ENCODE assay signal across 7 mouse cellular contexts in the genomic region with DNA sequence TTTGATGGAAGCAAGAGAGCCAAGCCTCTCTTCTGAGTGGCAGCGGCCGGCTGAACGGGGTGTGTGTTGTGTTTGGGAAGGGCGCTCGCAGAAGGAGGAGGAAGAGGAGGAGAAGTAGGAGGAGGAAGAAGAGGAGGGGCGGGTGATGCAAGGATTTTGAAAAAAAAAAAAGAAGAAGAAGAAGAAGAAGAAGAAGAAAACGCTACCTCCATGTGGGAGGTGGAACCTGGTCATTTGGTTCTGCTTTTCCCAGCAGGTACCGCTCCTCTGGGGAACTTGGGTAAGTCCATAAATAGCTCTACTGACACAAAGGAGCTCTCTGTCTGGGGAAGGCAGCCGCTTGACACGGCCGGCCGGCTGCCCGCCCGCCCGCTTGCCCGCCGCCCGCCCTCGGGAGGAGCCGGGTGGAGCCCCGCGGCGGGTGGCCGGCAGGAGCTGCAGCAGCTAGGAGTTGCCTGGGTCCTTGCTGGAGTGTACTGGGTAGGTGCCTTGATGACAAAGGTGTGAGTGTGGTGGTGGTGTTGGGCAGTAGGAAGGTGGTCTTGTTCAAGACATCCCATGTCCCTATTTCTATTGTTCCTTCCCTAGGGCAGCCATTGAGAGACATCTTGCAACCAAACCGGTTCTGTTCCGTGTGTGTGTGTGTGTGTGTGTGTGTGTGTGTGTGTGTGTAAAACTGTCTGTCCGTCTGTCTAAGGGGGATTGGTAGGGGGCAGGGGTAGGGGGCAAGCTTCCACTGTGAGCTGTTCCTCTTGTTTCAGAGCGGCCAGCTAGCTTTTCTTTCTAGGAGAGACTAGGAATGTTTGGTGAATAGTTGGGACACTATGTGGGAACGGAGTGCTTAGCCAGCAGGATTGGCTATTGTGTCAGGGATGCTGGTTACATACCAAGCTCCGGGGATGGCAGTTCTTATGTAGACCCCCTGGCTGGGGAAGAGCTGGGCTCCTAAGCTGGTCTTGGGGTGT.
DNase-seq lines count a peak whose midpoint lies in the region; ATAC-seq and TF ChIP-seq lines count a peak whose summit lies in the region.

No protein-coding gene starts in this region.

- intact Hi-C loops in left cerebral cortex, postnatal 25 days (cut with DNase I): no loop called here

- under 1% methylated on average over 30 of the region's 30 CpGs for WGBS in forebrain, embryonic 10.5 days
- 2% methylated on average over 30 of the region's 30 CpGs for WGBS in intestine, embryonic 14.5 days
- under 1% methylated on average over 30 of the region's 30 CpGs for WGBS in midbrain, embryonic 10.5 days

- peak overlapping the region; percentile 86 for H3K27ac ChIP-seq in forebrain, embryonic 10.5 days
- H3K27ac ChIP-seq in intestine, embryonic 14.5 days (ENCODE audit: low read depth): peak overlapping the region; percentile 51; the same call in 1 of the 2 replicates
- H3K27ac ChIP-seq in midbrain, embryonic 10.5 days (replicated peaks): peak overlapping the region; percentile 88

- peaks cover 37% of the 10 kb centered on the region for H3K4me1 ChIP-seq in E14TG2a.4 (replicated peaks; ENCODE audit: low read depth, low read length)
- peaks cover 60% of the 10 kb centered on the region for H3K4me1 ChIP-seq in forebrain, embryonic 10.5 days
- H3K4me1 ChIP-seq in intestine, embryonic 14.5 days (replicated peaks; ENCODE audit: control insufficient read depth, insufficient read depth, low read length): peaks cover 38% of the 10 kb centered on the region
- H3K4me1 ChIP-seq in midbrain, embryonic 10.5 days: peaks cover 57% of the 10 kb centered on the region

- DNase-seq in R1 (ENCODE audit: low read depth, low spot score): peak; percentile 39
- peak; percentile 55 for DNase-seq in forebrain, embryonic 10.5 days (ENCODE audit: extremely low spot score, low spot score)
- peak; percentile 79 for DNase-seq in intestine, embryonic 14.5 days (ENCODE audit: low spot score)
- peak; percentile 64 for DNase-seq in midbrain, embryonic 10.5 days (ENCODE audit: low spot score)
- no peak for DNase-seq in ovary, postnatal 10 days (ENCODE audit: low spot score)
- DNase-seq in left cerebral cortex, postnatal 25 days (ENCODE audit: low spot score in 2 of 2): no peak

- no peaks in the 10 kb centered on the region for H3K36me3 ChIP-seq in E14TG2a.4 (ENCODE audit: insufficient read depth, low read length)
- peaks cover 20% of the 10 kb centered on the region for H3K36me3 ChIP-seq in forebrain, embryonic 10.5 days (replicated peaks)
- H3K36me3 ChIP-seq in intestine, embryonic 14.5 days (ENCODE audit: control insufficient read depth, insufficient read depth, low read length): no peaks in the 10 kb centered on the region
- H3K36me3 ChIP-seq in midbrain, embryonic 10.5 days: no peaks in the 10 kb centered on the region

- peak overlapping the region; percentile 20; the same call in 1 of the 2 replicates for H3K4me3 ChIP-seq in E14TG2a.4 (replicated peaks; ENCODE audit: low read length)
- H3K4me3 ChIP-seq in forebrain, embryonic 10.5 days: peak overlapping the region; percentile 59
- peak overlapping the region; percentile 55 for H3K4me3 ChIP-seq in intestine, embryonic 14.5 days (ENCODE audit: low read depth, low read length)
- peak overlapping the region; percentile 71 for H3K4me3 ChIP-seq in midbrain, embryonic 10.5 days

- H3K27me3 ChIP-seq in E14TG2a.4 (ENCODE audit: insufficient read depth, low read length): peaks cover 75% of the 10 kb centered on the region
- H3K27me3 ChIP-seq in forebrain, embryonic 10.5 days (ENCODE audit: poor library complexity, severe bottlenecking): peaks cover 9% of the 10 kb centered on the region
- H3K27me3 ChIP-seq in intestine, embryonic 14.5 days (replicated peaks; ENCODE audit: control insufficient read depth, insufficient read depth, low read length): no peaks in the 10 kb centered on the region
- H3K27me3 ChIP-seq in midbrain, embryonic 10.5 days (ENCODE audit: low read depth, poor library complexity, severe bottlenecking): peaks cover 17% of the 10 kb centered on the region

- no peak for TF ChIP-seq CTCF in E14TG2a.4 (conservative IDR thresholded peaks at IDR 0.05; ENCODE audit: low read length)

- no peaks in the 10 kb centered on the region for H3K9me3 ChIP-seq in E14TG2a.4 (ENCODE audit: low read length)
- H3K9me3 ChIP-seq in forebrain, embryonic 10.5 days: no peaks in the 10 kb centered on the region
- H3K9me3 ChIP-seq in intestine, embryonic 14.5 days (ENCODE audit: control insufficient read depth, low read length): no peaks in the 10 kb centered on the region
- H3K9me3 ChIP-seq in midbrain, embryonic 10.5 days (replicated peaks): no peaks in the 10 kb centered on the region

- peak overlapping the region; percentile 61 for H3K4me2 ChIP-seq in intestine, embryonic 14.5 days (ENCODE audit: low read length)

- H3K9ac ChIP-seq in intestine, embryonic 14.5 days (ENCODE audit: low read length): peak overlapping the region; percentile 65

- peak; percentile 45 for ATAC-seq in intestine, embryonic 14.5 days (replicated peaks; ENCODE audit: low FRiP score, low TSS enrichment, low read depth)

Comparison
In these comparisons a context has a peak if more than half of its experiments do, and no peak if none do; other contexts are left out.
1. H3K4me3 ChIP-seq: peak in every context shown above with its lines; median percentile 71 in midbrain, embryonic 10.5 days; 59 in forebrain, embryonic 10.5 days; 55 in intestine, embryonic 14.5 days; 20 in E14TG2a.4.
2. DNase-seq: peak in R1 (single experiment), forebrain, embryonic 10.5 days (single experiment), intestine, embryonic 14.5 days (single experiment) and midbrain, embryonic 10.5 days (single experiment); none in ovary, postnatal 10 days (single experiment) and left cerebral cortex, postnatal 25 days (0 of 2).
3. Peak in every context shown above with its lines, with median percentiles within 50 percentile points of each other: H3K27ac ChIP-seq.